Mouse (Mus musculus) fat pad, adult 2 months (tissue): ENCODE measurements around the gene Gm21985.

Source experiments
- DNase-seq: peaks from one replicate; pipeline ENCODE4 v3.0.0-alpha.2; 2011; ENCODE audit warnings: low read depth, low spot score; ENCODE audit errors: extremely low read depth

Gene Gm21985

GRCm38 (mm10) chr2:112266242-112266592, at the start of gene Gm21985:
Gm21985 (plus strand) TSS chr2:112266314.
- DNase-seq, result no peak

- DNase-seq, result no peak
Measured at GRCm38 (mm10) chr2:112217614-112218013, 48.5 kb upstream of the Gm21985 start.

- DNase-seq, result no peak
Measured at GRCm38 (mm10) chr2:112220880-112221279, 45.2 kb upstream of the Gm21985 start.

GRCm38 (mm10) chr2:112222607-112223006, 43.5 kb upstream of the Gm21985 start:
- no peak for DNase-seq

- DNase-seq, result no peak
Measured at GRCm38 (mm10) chr2:112224356-112224755, 41.8 kb upstream of the Gm21985 start.

- DNase-seq, result no peak
Measured at GRCm38 (mm10) chr2:112232623-112233022, 33.5 kb upstream of the Gm21985 start.

- DNase-seq, result no peak
Measured at GRCm38 (mm10) chr2:112236620-112237019, 29.5 kb upstream of the Gm21985 start.

- DNase-seq, result no peak
Measured at GRCm38 (mm10) chr2:112238006-112238405, 28.1 kb upstream of the Gm21985 start.

GRCm38 (mm10) chr2:112239212-112239934, 26.7 kb upstream of the Gm21985 start, which contains the start of gene Lpcat4:
Lpcat4 (plus strand) TSS chr2:112239468.
- no peak for DNase-seq

GRCm38 (mm10) chr2:112239935-112240721, 26.0 kb upstream of the Gm21985 start:
- no peak for DNase-seq

GRCm38 (mm10) chr2:112241787-112242186, 24.3 kb upstream of the Gm21985 start:
- DNase-seq, result no peak

- no peak for DNase-seq
Measured at GRCm38 (mm10) chr2:112245307-112245706, 20.8 kb upstream of the Gm21985 start.

- no peak for DNase-seq
Measured at GRCm38 (mm10) chr2:112246193-112246592, 19.9 kb upstream of the Gm21985 start.

GRCm38 (mm10) chr2:112247323-112247722, 18.8 kb upstream of the Gm21985 start:
- no peak for DNase-seq

GRCm38 (mm10) chr2:112249780-112250453, 16.2 kb upstream of the Gm21985 start:
- no peak for DNase-seq

- no peak for DNase-seq
Measured at GRCm38 (mm10) chr2:112254675-112255515, 11.2 kb upstream of the Gm21985 start.

- DNase-seq, result no peak
Measured at GRCm38 (mm10) chr2:112259241-112259962, 6.7 kb upstream of the Gm21985 start, which contains the start of gene Nutm1. Nutm1 (minus strand) TSS chr2:112259291.

- DNase-seq, result no peak
Measured at GRCm38 (mm10) chr2:112261748-112262653, 4.1 kb upstream of the Gm21985 start, which contains the start of gene Nop10. Nop10 (plus strand) TSS chr2:112261926.

GRCm38 (mm10) chr2:112262779-112263295, 3.3 kb upstream of the Gm21985 start:
- no peak for DNase-seq
